Mouse (Mus musculus) heart, embryonic 13.5 days (tissue): Measurements from ENCODE around the gene Mpv17l. TPM values are rescaled to one million over a fixed set of nuclear protein-coding genes. Genes with fewer than 3 reads are reported as not detected.
A peak's percentile ranks its signal among the peaks of the same experiment; 100 is the strongest.
"Not testable (repeated sequence)": the region's sequence is repeated elsewhere in the genome, so short reads cannot be mapped to it uniquely, and the experiment has no call there.

Experiments
- ATAC-seq: fragments of 200-750 bp; cut with Nextera tagmentation; 2 replicates; pipeline ENCODE4 v1.8.0; 2017; ENCODE audit warnings: moderate TSS enrichment; ENCODE audit not compliant: insufficient number of reproducible peaks, low FRiP score, low TSS enrichment; ENCODE audit errors: extremely low read depth
- H3K27ac ChIP-seq: fragments of 300-500 bp; sonication (generic); replicated peaks from 2 replicates; pipeline ENCODE4 v1.5.1; 2015; ENCODE audit warnings: moderate library complexity, mild to moderate bottlenecking, inconsistent platforms
- H3K27me3 ChIP-seq: fragments of 300-500 bp; sonication (generic); replicated peaks from 2 replicates; pipeline ENCODE4 v1.6.1; 2015; ENCODE audit warnings: mild to moderate bottlenecking, inconsistent platforms
- H3K36me3 ChIP-seq: fragments of 300-500 bp; sonication (generic); 2 replicates; pipeline ENCODE4 v1.6.1; 2015; ENCODE audit warnings: mild to moderate bottlenecking, inconsistent platforms
- H3K4me1 ChIP-seq: fragments of 300-500 bp; sonication (generic); 2 replicates; pipeline ENCODE4 v1.6.1; 2015; ENCODE audit warnings: inconsistent platforms
- H3K4me2 ChIP-seq: fragments of 300-500 bp; sonication (generic); 2 replicates; pipeline ENCODE4 v1.6.1; 2015; ENCODE audit warnings: inconsistent platforms, mild to moderate bottlenecking, moderate library complexity
- H3K4me3 ChIP-seq: fragments of 300-500 bp; sonication (generic); 2 replicates; pipeline ENCODE4 v1.5.1; 2015; ENCODE audit warnings: moderate library complexity, mild to moderate bottlenecking, inconsistent platforms
- H3K9ac ChIP-seq: fragments of 300-500 bp; sonication (generic); 2 replicates; pipeline ENCODE4 v1.6.1; 2015; ENCODE audit warnings: inconsistent platforms, mild to moderate bottlenecking, moderate library complexity
- H3K9me3 ChIP-seq: fragments of 300-500 bp; sonication (generic); 2 replicates; pipeline ENCODE4 v1.6.1; 2016; ENCODE audit warnings: inconsistent platforms
- WGBS: fragments of 180-500 bp; shearing (Covaris S2); methylation state at CpG from one replicate; pipeline ENCODE4 v1.1.7; 2015; ENCODE audit warnings: mixed read lengths; 5-methylcytosine and 5-hydroxymethylcytosine counted together
- polyA plus RNA-seq: library from polyadenylated mRNA; unstranded; fragments of >200 nt; fragmentation: Nextera tagmentation; extraction: Ambion mirVana; gene quantifications from 2 replicates; pipeline ENCODE4 v1.2.1, GENCODE M21; 2015

Gene Mpv17l
- polyA plus RNA-seq, 1 experiment from 2014 or later, result 2.7 TPM

DNA sequence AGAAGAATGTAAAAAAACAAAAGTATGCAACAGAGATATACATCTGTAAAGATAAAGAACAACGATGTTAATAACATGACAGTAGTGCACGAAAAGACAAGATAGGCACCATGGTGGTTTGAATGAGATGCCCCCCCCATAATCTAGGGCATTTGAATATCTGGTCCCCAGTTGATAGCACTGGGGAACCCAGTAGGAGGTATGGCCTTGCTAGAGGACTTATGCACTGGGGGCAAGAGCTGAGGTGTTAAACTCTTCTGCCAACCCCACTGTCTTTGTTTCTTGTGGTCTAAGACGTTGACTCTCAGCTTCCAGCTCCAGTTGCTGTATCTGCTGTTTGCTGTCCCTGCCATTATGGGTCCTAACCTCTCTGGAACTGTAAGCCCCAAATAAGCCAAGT, 7.2 kb upstream of the Mpv17l start:
- no peak overlapping the region for H3K9ac ChIP-seq
- ATAC-seq, result no peak
- no peaks in the 10 kb centered on the region for H3K27me3 ChIP-seq
- H3K27ac ChIP-seq, result no peak overlapping the region
- no peak overlapping the region for H3K4me3 ChIP-seq
- no peak overlapping the region for H3K4me2 ChIP-seq
- H3K4me1 ChIP-seq, result no peaks in the 10 kb centered on the region
- no peaks in the 10 kb centered on the region for H3K9me3 ChIP-seq
- 78% methylated on average over 3 of the region's 3 CpGs for WGBS
- no peaks in the 10 kb centered on the region for H3K36me3 ChIP-seq

DNA sequence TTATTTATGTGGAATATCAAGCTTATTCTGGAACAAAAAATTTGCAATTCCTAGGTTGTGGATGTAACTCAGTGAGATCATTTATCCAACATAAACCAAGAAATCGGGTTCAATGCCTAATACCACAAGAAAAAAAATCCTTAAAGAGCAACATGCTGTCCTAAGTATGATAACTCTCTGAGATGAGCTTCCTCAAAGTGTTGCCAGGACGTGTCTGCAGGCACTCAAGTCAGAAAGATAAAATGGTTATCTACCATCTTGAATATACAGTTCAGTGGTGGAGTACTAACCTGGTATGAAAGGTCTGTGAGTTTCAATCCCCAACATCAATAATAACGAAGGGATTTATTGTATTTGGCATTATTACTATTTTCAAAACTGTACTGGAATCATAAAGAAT, 6.6 kb upstream of the Mpv17l start:
- no peak overlapping the region for H3K27ac ChIP-seq
- no peaks in the 10 kb centered on the region for H3K27me3 ChIP-seq
- H3K4me3 ChIP-seq, result no peak overlapping the region
- H3K9me3 ChIP-seq, result no peaks in the 10 kb centered on the region
- no peak overlapping the region for H3K9ac ChIP-seq
- no peak for ATAC-seq
- no peak overlapping the region for H3K4me2 ChIP-seq
- H3K4me1 ChIP-seq, result peaks cover 3% of the 10 kb centered on the region
- 72% methylated on average over 3 of the region's 3 CpGs for WGBS
- no peaks in the 10 kb centered on the region for H3K36me3 ChIP-seq

DNA sequence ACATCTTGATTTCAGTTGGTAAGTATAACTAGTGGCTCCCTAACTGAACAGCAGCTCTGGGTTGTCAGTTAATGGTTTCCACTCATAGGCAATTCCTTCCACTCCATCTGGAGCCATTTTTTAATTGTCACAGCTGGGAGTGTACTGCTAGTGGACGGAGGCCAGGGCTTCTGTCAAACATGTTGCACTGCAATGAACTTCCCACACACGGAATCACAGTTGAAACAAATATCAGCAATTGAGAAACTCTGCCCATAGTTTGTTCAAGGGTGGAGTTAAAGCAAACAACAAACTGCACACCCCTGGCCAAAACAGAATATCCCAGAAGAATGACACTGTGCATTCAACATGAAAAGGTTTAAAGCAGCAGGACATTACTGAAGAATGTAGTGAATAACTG, 4.0 kb upstream of the Mpv17l start:
- Histone ChIP-seq H3K4me2 (no peak overlapping the region), H3K9me3 (no peaks in the 10 kb centered on the region), H3K36me3 (no peaks in the 10 kb centered on the region), H3K4me1 (peaks cover 16% of the 10 kb centered on the region), H3K4me3 (no peak overlapping the region), H3K9ac (no peak overlapping the region), H3K27me3 (no peaks in the 10 kb centered on the region), H3K27ac (no peak overlapping the region)
- 61% methylated on average over 2 of the region's 2 CpGs for WGBS
- no peak for ATAC-seq

DNA sequence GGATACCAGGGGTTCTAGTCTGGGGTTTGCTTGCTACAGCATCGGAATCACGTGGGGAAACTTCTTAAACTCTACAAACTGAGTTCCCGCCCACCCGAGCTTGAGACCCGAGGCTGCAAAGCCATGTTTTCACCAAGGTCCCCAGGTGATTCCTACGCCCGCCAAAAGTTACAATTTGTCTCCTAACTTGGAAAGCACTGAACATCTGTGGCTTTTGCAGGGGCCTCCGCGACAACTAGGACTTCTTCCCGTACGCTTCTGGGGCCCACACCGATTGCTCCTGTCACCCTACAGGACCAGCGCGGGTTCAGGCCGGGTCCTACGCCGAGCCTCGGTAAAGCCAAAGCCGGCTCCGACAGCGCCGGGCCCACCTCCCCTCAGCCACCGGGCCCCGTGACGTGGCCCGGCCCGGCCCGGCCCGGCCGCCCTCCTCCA, 547 bp upstream of the Mpv17l start:
- WGBS, result under 1% methylated on average over 30 of the region's 30 CpGs
- Histone ChIP-seq H3K4me1 (peaks cover 18% of the 10 kb centered on the region), H3K27ac (peak overlapping the region; percentile 88), H3K9me3 (no peaks in the 10 kb centered on the region), H3K9ac (peak overlapping the region; percentile 96), H3K4me2 (peak overlapping the region; percentile 84), H3K36me3 (no peaks in the 10 kb centered on the region), H3K4me3 (peak overlapping the region; percentile 99), H3K27me3 (no peaks in the 10 kb centered on the region)
- no peak for ATAC-seq

DNA sequence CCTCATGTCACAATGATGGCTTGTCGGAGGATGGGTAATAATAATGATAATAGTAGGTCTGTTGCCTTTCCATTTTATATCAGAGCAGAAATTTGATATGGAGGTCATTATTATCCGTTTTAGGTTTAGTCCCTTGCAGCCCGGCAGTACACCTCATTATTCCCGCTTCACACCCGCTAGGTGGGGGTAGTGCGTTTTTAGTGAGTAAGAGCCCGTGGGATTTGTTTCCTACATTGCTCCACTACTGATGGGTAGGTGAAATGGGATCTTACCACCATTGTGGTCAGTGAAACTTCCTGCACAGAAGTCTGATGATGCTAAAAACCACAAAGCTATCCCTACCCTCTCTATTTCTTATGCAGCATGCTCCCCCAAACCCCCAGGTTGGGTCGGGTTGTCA, 527 bp downstream of the Mpv17l start:
- H3K36me3 ChIP-seq, result no peaks in the 10 kb centered on the region
- 6% methylated on average over 8 of the region's 8 CpGs for WGBS
- peak overlapping the region; percentile 88 for H3K27ac ChIP-seq
- no peaks in the 10 kb centered on the region for H3K9me3 ChIP-seq
- H3K9ac ChIP-seq, result peak overlapping the region; percentile 96
- peak overlapping the region; percentile 99 for H3K4me3 ChIP-seq
- peaks cover 18% of the 10 kb centered on the region for H3K4me1 ChIP-seq
- no peaks in the 10 kb centered on the region for H3K27me3 ChIP-seq
- peak; percentile 37; the same call in 1 of the 2 replicates for ATAC-seq
- peak overlapping the region; percentile 84 for H3K4me2 ChIP-seq

DNA sequence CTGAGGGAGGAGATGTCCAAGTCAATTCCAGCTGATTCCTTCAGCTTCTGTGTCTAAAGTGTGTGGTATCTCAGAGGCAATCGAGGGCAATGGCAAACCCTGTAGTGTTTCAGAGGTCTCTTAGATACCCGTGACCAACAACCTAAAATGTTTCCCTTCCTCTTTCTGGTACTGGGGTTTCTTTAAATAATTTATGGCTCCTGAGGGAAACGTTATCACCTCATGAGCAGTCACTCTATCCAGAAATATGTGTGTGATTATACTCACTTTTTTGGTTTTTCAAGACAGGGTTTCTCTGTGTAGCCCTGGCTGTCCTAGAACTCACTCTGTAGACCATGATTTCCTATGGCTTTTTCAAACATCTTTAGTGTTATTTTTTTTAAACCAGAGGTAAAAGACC, 4.3 kb downstream of the Mpv17l start:
- Histone ChIP-seq H3K27ac (no peak overlapping the region), H3K27me3 (no peaks in the 10 kb centered on the region), H3K9me3 (no peaks in the 10 kb centered on the region), H3K4me3 (no peak overlapping the region), H3K4me2 (no peak overlapping the region), H3K9ac (no peak overlapping the region), H3K36me3 (no peaks in the 10 kb centered on the region), H3K4me1 (peaks cover 6% of the 10 kb centered on the region)
- WGBS, result 70% methylated on average over 3 of the region's 3 CpGs
- ATAC-seq, result no peak

DNA sequence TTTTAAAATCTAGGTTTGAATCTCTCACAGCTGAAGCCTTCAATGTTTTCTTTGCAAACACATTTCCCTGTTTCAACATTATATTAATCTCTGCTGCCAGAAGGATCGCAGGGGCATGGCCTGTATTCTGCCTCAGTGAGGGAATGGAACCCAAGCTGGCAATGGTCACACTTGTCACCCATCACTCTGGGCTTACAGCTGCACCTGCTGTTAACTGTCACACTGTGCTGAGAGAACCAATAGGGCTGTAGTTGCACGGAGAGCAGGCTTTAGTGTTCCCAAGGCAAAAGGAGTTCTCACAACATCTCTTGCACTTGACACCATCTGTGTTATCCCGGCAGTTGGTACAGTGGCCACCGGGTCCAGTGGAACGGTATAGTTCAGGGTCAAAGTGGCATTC, 17.1 kb downstream of the Mpv17l start:
- no peak overlapping the region for H3K4me2 ChIP-seq
- peaks cover 12% of the 10 kb centered on the region; the same call in 1 of the 2 replicates for H3K36me3 ChIP-seq
- no peak overlapping the region for H3K27ac ChIP-seq
- peaks cover 6% of the 10 kb centered on the region; the same call in 1 of the 2 replicates for H3K9me3 ChIP-seq
- H3K27me3 ChIP-seq, result no peaks in the 10 kb centered on the region
- no peak overlapping the region for H3K4me3 ChIP-seq
- no peak overlapping the region for H3K9ac ChIP-seq
- no peaks in the 10 kb centered on the region for H3K4me1 ChIP-seq
- ATAC-seq, result no peak
- WGBS, result 82% methylated on average over 5 of the region's 5 CpGs

DNA sequence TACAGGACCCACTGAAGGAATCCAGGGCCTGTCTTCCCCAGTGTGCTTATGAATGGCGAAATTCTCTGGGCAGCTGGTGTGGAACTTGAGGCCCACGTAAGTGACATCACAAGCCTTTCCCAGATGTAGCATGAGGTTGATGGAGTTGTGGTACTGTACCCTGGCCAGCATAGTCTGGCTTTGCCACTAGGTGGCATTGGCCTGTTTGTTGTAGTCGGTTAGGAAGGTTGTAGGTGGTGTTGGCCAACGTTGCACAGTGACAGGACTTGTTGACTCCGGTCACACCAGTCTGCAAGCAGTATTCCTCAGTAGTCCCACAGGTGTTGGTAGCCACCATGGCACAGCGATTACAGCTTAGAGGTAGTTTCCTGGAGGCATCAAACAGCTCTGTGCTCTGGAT, 18.1 kb downstream of the Mpv17l start:
- Histone ChIP-seq H3K9me3 (peaks cover 6% of the 10 kb centered on the region; the same call in 1 of the 2 replicates), H3K4me1 (no peaks in the 10 kb centered on the region), H3K27ac (no peak overlapping the region), H3K36me3 (peaks cover 12% of the 10 kb centered on the region; the same call in 1 of the 2 replicates), H3K4me2 (no peak overlapping the region), H3K9ac (no peak overlapping the region), H3K27me3 (no peaks in the 10 kb centered on the region), H3K4me3 (no peak overlapping the region)
- no peak for ATAC-seq
- 81% methylated on average over 6 of the region's 6 CpGs for WGBS

DNA sequence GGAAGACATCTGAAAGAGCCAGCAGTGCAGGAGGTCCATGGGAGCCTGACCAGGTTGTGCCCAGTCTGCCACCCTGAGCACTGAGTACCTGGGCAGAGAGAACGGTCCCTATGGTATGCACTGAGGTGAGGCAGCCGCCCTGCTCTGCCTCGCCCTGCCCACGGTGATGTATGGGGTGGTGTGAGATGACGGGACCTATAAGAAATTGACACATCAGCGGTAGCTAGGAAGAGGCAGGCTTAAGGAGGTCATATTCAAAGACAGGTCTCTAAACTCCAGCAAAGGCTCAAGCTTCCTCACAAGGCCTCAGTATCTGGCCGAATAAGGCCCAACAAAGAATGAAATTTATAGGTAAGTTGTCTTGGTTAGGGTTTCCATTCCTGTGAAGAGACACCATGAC, 18.8 kb downstream of the Mpv17l start:
- Histone ChIP-seq H3K27ac (no peak overlapping the region), H3K36me3 (peaks cover 12% of the 10 kb centered on the region; the same call in 1 of the 2 replicates), H3K4me1 (no peaks in the 10 kb centered on the region), H3K27me3 (no peaks in the 10 kb centered on the region), H3K4me3 (no peak overlapping the region), H3K9me3 (peaks cover 6% of the 10 kb centered on the region; the same call in 1 of the 2 replicates), H3K9ac (no peak overlapping the region), H3K4me2 (no peak overlapping the region)
- no peak for ATAC-seq
- 92% methylated on average over 7 of the region's 7 CpGs for WGBS

DNA sequence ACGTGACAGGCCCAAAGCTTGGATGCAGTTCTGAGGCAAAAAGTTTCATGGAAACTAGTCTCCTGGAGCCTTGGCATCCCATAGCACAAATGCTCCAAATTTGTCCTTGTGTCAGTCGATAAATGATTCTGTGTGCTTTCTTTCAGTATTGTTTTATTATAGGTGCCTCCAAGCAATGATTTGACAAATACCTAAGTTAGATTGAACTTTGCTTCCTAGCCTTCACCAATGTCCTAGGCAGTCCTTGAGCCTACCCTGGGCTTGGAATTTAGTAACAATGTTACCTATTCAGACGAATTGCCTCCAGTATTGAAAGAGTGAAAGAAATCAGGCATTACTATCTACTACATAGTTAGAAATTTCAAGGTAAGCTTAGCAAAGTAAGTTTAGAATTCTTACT, 19.5 kb downstream of the Mpv17l start:
- H3K27ac ChIP-seq, H3K27me3 ChIP-seq, H3K4me1 ChIP-seq, H3K9ac ChIP-seq, H3K9me3 ChIP-seq, H3K4me3 ChIP-seq, ATAC-seq, H3K4me2 ChIP-seq: not testable (repeated sequence)
- 79% methylated on average over 3 of the region's 3 CpGs for WGBS
- peaks cover 12% of the 10 kb centered on the region; the same call in 1 of the 2 replicates for H3K36me3 ChIP-seq

DNA sequence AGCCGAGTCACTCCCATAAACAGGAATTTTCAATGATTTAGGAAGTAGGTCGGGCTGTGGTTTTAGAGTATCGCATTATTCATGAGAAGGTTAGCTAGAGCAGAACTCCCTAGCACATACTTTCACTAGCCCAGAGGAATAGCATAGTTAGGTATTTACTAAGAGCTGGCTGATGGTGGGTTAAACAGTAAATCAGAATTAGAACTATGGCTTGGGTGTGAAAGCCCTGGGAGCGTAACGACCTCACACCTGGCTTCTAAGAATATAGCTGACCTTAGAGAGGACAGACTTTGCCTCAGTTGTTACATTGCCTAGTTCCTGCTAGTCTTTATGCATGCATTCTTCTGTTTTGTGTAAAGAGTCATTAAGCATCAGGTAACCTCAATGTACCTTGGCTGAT, 20.0 kb downstream of the Mpv17l start:
- WGBS, result 86% methylated on average over 5 of the region's 5 CpGs
- not testable (repeated sequence) for H3K4me2 ChIP-seq, H3K4me1 ChIP-seq, ATAC-seq, H3K27ac ChIP-seq, H3K9me3 ChIP-seq, H3K9ac ChIP-seq, H3K4me3 ChIP-seq, H3K27me3 ChIP-seq
- peaks cover 12% of the 10 kb centered on the region; the same call in 1 of the 2 replicates for H3K36me3 ChIP-seq

DNA sequence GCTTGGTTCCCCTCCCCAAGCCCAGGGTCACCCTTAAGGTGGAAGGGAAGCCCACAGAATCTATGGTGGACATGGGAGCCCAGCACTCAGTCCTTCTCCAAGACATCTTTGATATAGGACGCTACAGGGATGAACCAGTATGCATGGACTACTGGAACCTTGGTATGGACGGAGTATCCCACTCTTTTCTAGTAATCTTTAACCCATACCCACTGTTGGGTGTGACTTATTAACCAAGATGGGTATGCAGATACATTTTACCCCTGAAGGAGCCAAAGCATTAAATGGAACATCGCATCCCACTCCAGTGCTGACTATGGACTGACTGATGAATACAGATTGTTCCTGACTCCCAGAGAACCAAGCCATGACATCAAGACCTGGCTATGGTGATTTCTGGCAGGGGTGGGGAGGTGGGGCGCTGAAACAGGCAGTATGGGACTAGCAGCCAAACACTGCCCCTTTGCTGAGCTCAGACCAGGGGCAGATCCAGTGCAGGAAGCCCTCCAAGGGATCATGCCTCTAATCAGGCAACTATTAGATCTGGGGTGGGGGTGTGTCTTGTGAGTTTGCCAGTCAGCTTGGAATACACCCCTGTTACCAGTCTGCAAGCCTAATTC, 24.6 kb downstream of the Mpv17l start:
- peaks cover 6% of the 10 kb centered on the region; the same call in 1 of the 2 replicates for H3K9me3 ChIP-seq
- no peaks in the 10 kb centered on the region for H3K36me3 ChIP-seq
- no peak overlapping the region for H3K4me2 ChIP-seq
- no peak overlapping the region for H3K27ac ChIP-seq
- H3K4me3 ChIP-seq, result no peak overlapping the region
- no peaks in the 10 kb centered on the region for H3K27me3 ChIP-seq
- ATAC-seq, result no peak
- 76% methylated on average over 4 of the region's 4 CpGs for WGBS
- no peak overlapping the region for H3K9ac ChIP-seq
- H3K4me1 ChIP-seq, result no peaks in the 10 kb centered on the region
